Mouse (Mus musculus): ENCODE results near the gene Golga4. TPM values are rescaled to one million over a fixed set of nuclear protein-coding genes. Genes with fewer than 3 reads are reported as not detected.

Golga4 gene
- 10 to 100 TPM; 78.0 to 81.1 TPM for total RNA-seq (2023)

DNA sequence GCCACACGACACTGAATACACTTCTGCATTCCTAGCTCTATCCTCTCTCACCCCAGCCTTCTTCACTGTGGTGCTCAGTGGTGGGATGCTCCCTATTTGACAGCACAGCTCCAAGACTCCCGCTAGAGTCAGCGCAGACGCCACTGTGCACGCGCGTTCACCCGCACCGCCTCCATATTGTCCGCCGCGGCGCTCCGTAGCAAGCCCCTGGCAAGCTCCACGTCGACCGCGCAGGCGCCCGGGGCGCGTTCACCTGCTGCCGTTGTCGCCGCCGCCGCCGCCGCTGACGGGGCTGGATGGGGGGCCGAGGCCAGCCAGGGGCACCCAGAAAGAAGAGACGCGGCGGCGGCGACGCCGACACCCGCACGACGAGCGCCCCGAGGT, at the start of gene Golga4:
TSS of gene Golga4 (plus strand) at position 248 of the 384 bp plus-strand sequence.

DNA sequence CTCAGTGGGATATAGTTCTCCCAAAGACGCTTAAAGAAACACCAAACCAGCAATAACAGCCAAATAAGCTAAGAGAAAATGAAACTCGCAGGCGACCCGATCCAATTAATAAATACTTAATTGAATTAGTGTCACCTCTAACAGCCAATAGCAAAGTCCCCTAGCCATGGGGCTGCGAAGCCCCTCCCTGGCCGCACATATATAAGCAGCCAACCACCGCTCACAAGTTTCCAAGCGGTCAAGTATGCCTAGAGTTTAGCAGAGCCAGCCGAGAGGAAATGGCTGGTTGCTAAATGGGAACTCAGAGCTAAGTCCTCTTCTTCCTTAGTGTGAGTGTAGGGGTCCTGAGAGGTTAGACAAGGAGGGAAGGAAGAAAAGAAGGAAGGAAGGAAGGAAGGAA, 28.1 kb upstream of the Golga4 start, which contains the start of gene Eomes:
TSS of gene Eomes (plus strand) at position 252 of the 400 bp plus-strand sequence.

DNA sequence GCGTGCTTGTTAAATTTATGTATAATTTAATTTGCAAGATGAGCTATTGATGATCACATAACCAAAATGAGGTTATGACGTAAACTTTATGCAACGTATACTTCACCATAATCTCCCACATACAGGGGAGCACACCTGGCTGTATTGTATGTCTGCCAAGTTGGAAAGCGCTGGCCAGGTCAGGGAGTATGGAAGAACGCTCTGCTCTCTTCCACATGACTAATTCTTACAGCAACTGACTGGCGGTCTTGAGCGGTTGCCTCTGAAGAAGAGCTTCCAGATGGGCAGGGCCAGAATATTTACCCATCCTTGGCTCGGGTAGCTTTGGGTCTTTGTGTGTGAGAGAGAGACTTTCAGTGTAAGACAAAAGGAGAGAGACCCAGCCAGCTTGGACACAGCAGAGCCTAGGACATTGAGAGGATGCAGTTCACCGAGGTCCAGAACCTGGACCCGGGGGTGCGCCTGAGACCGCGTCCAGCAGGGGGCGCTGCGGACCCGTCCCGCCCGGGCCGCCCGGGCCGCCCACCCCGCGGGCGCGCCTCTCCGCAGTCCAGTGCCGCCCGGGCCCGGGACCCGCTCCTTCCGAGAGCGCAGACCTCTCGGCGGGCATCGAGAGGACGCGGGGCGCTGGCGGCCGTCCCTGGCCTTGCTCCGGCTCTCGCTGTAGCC, 100.2 kb downstream of the Golga4 start, which contains the start of gene Itga9:
TSS of gene Itga9 (plus strand) at position 543 of the 669 bp plus-strand sequence.

Other genes with a start within 250 kb of the Golga4 start
- under 1 TPM in 1 of 2 experiments, not detected in 1; 0.27 TPM for gene Eomes, start 28.1 kb upstream of the Golga4 start, total RNA-seq (2023)
- 10 to 100 TPM; 38.9 to 43.9 TPM for gene Itga9, start 100.4 kb downstream of the Golga4 start, total RNA-seq (2023)